Comparison of ENCODE assay signal across 15 mouse cellular contexts in genomic region chr15:11749509-11749908, GRCm38 (mm10).
"Had no signal": no experiment of that assay in that cellular context is flagged by ENCODE, and none has a peak within 500 bp of the region (broad histone marks: within the 10 kb centered on the region; RNA-seq: fewer than 3 reads in every experiment).

No protein-coding gene starts in this region.

- H3K4me3 ChIP-seq: liver, embryonic 13.5 days; stomach, embryonic 15.5 days had no signal

- DNase-seq: kidney, adult 18-20 months; kidney, adult 9 months; kidney, postnatal 14 days; kidney, postnatal 4 days; liver, embryonic 13.5 days; lung, adult 2 months; lung, postnatal 14 days; lung, postnatal 4 days; midbrain, embryonic 14.5 days; thymus, adult 2 months; thymus, postnatal 14 days; thymus, postnatal 4 days had no signal

- H3K27ac ChIP-seq: liver, embryonic 13.5 days; stomach, embryonic 15.5 days had no signal

- ATAC-seq: inflammation-experienced regulatory T-cells, adult 6 months; intestine, embryonic 16.5 days had no signal
